Mouse (Mus musculus): ENCODE data around the gene Abhd15.
A peak's percentile ranks its signal among the peaks of the same experiment; 100 is the strongest.
"Not testable (repeated sequence)": the region's sequence is repeated elsewhere in the genome, so short reads cannot be mapped to it uniquely, and the experiment has no call there.

Gene Abhd15

DNA sequence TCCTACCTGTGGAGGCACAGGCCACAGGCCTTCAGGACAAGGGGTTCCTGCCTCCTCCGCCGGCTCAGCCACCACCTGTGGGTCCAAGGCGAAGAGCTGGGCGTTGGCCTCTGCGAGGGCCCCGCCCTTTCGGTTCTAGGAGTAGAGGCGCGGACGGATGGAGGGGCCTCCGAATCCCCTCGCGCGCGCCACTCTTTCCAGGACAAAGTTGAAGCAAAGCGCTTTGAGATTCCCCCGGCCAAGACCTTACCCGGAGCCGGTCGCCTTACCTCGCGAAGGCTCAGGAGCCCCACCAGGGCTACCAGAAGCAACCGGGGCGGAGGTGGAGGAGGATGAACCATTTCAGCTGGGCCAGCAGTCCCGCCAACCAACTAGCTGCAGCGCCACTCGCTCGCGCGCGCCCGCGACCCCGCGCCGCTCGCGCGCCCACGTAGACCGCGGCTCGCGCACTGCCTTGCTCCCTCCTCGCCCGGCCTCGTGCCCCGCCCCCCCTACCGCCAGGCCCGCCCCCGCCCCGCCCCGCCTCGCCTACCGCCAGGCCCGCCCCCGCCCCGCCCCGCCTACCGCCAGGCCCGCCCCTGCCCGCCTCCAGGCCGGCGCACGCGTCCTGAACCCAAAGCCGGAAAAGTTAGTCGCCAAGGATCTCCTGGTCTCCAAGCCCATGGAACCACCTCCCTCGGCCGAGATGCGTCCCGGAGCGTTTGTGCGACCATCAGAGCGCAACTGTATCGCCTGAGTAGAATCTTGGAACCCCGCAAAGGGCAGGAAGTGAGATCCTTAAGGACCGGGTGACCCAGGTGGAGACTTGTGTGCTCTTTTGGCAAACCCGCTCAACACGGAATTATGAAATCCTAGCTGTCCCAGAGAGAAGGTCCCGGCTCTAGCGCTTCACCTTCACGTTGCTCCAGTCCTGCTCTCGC is 1.8 kb upstream of the Abhd15 start:
- DNase-seq (ENCODE audit: low read depth), result peak; percentile 93

DNA sequence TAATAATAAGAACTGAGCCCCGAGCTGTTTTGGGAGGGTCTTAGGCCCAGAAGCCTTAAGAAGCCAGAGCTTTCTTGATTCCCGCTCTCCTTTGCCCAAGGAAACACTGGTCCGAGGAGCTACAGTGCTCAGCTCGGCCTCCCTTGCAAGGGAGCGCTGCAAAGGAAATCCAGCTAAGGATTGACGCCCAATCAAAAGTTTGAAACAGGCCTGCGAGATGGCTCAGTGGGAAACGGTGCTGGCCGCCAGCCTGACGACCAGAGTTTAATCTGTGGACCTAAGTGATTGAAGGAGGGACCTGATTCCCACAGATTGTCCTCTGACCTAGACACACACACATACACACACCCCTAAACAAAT is 1.1 kb upstream of the Abhd15 start:
- no peak for DNase-seq (ENCODE audit: low read depth)

DNA sequence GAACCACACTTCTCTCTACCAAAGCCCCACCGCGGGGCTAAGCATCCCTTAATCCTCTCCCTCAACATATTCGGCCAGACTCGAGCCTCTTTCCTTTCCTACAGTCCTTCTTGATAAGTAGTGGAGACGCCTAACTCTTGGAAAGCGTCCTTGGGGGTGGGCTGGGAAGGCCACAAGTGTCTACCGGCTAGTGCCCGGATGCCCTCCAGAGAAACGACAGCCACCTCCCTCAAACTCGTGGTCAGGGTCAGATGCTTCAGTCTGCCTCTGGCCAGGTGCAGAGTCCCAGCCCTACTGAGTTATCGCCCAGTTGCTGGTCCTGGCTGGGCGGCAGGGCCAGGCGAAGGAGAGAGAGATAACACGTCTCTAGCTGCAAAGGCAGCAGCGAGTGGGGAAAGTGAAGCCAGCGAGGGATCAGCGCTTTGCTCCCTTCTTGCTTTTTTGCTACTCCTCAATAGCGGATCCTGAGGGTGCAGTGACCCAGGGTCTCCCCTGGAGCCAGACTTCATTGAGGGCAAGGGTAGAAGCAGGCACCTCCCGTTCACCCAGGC is 565 bp upstream of the Abhd15 start:
- peak; percentile 59 for DNase-seq (ENCODE audit: low read depth)

DNA sequence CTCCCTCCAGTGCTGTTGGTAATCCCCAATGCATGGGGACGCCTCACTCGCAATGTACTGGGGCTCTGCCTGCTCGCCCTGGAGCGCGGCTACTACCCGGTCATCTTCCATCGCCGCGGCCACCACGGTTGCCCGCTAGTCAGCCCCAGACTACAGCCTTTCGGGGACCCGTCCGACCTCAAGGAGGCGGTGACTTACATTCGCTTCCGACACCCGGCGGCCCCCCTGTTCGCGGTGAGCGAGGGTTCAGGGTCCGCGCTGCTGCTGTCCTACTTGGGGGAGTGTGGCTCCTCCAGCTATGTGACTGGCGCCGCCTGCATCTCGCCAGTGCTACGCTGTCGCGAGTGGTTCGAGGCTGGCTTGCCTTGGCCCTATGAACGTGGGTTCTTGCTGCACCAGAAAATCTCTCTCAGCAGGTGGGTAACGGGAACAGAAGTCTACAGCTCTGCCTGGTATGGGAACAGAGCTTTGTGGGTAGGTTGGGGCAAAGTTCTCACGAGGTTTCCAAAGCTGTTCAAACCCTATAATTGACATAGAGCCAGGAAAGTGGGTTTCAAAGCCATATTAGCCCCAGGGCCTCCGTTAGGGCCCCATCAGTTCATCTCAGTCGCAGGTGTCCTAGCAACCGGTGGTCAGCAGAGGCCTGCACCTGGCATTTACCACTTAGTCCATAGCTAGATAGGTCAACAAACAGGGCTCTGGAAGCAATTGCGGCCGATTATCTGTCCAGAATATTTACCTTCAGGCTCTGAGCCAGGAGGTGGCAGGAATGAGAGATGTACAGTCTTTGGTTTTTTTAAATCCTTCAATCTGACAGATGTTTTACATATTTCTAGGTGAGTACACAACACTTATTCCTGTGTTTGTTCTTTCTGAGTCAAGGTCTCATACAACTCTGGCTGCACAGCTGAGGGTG is 974 bp downstream of the Abhd15 start, which contains the start of gene Trp53i13:
Gene Trp53i13, minus strand, starts transcription at position 344 of the 916 bp plus-strand sequence.
- DNase-seq (ENCODE audit: low read depth), result no peak

DNA sequence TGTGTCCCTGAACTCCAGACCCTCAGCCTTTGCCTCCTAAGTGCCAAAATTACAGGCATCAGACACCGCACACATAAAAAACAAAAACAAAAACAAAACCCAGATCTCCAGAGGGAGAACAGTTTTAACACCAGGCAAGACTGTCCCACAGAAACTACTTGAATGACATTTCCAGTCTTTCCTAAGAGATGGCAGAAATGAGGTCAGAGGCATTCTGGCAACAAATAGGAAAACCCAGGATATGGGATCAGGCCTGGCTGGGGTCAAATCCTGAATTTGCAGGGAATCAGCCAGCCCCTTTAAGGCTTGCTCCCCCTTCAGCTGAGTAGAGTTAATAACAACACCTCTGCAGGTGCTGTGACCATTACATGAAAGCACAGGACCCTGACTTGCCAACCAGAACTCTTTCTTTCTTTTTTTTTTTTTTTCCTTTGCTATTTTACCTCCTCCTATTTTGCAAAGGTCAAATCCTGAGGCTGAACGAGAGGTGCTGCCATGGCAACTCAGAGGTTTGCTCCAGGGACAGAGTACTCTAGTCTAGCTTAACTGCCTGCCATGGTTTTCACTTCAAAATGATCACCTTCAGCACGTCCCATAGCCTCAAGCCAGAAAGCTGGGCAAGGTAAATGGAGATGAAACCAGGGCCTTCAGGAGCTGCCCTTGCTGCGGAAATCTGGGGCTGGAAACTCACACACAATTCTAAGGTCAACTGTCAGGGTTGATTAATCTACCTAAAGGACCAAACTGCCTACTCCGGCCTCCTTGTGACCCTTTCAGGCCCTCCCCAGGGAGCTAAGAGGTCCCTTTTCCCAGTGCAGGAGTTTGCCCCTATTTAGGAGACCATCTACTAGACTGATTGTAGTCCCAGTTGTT is 1.9 kb downstream of the Abhd15 start:
- no peak for DNase-seq (ENCODE audit: low read depth)

DNA sequence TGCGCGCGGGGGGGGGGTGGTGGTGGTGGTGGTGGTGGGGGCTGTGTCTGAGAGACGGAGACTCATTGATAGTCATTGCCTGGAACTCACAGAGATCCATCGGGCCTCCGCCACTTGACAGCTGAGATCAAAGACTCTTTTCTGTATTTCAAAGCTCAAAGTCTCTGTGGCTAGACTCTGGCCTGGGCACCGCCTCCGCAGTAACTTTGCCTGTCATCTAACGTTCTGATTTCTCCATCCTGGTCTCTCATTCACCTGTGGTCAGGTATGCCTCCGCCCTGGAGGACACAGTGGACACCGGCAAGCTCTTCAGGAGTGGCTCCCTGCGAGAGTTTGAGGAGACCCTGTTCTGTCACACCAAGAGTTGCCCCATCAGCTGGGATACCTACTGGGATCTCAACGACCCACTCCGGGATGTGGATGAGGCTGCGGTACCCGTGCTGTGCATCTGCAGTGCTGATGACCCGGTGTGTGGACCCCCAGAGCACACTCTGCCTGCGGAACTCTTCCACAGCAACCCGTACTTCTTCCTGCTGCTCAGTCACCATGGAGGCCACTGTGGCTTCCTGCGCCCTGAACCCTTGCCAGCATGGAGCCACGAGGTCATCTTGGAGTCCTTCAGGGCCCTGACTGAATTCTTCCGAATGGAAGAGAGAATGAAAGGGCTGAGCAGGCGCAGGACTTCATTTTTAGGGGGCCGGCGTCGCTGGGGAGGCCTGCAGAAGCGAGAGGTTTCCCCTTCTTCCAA is 3.3 kb downstream of the Abhd15 start:
- DNase-seq (ENCODE audit: low read depth), result peak; percentile 51

DNA sequence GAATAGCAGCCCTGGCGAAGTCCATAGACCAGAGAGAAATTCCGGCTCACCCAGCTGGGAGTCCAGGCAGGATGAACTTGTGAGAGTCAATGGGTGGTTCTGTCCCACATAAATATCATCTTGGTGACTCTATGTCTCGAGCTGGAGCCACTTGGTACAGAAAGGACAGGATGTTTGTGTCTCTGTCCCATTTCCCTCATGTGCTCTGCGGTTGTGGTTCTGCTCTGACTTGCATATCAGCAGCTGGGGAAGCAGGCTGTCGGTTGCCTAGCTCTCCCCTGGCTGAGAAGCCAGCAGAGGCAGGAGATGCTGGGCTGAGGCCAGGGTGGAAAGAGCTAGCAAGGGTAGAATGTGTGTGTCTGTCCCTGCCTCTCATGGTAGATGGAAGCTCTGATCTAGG is 4.1 kb downstream of the Abhd15 start, which contains the start of gene Gm10392:
Gene Gm10392, minus strand, starts transcription at position 156 of the 400 bp plus-strand sequence.
- peak; percentile 84 for DNase-seq (ENCODE audit: low read depth)

DNA sequence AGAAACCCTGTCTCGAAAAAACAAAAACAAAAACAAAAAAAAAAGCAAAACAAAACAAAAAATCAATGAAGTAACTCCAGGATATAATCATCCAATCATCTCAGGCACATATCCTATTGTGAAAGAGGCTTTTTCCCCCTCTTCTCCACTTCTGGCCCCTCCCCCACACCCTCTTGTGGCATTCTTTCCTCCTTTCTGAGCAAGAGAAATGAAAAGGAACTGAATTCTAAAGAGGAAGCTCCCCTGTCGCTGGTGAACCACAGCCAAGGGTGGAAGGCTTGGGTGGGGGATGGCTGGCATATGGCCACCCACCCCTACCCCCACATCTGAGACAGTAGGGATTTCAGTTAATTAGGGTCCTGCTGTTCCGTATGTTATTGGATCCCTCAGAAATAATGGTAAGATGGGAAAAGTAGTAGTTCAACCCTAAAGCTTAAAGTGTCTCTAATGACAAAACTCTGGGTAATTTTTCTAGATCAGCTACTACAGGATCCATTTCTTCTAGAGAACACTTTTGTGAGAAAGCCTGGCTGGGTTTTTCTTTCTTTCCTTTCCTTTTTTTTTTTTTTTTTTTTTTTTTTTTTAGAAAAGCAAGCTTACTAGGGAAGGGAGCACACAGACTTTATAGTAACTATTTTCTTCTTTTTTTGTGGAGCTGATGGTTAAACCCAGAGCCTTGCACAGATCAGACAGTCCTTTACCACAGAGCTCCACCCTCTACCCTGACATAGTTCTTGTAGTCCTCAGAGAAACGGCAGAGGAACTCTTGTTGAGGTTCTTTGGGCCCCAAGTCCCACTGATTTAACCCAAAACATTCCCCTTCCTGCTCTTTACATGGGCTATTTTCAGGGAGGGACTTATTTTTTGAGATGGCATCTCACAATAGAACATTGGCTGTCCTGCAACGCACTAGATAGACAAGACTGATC is 5.9 kb downstream of the Abhd15 start:
- peak; percentile 34 for DNase-seq (ENCODE audit: low read depth)

DNA sequence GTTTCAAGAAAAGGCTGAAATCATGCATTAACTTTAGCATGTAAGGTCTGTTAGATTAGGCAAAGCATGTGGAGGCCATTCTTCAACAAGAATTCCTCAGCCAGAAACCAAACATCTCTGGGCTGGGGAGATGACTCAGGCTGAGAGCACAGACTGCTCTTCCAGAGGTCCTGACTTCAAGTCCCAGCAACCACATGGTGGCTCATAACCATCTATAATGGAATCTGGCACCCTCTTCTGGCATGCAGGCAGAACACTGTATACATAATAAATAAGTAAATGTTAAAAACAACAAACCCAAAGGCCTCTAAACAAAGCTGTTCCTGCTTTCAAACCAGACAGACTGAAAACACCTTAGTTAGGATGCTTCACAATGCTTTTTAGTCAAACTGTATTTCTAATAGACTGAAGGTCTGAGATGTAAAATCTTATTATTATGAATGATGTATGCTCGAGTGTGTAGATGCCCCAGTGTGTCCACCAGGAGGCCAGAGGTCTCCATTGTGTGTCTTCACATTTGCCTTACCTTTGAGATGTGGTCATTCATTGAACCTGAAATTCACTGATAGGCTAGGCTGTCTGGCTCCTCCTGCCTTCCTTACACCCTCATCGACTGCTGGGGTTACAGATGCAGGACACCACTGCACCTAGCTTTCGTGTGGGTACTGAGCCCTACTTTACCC is 11.0 kb downstream of the Abhd15 start:
- no peak for DNase-seq (ENCODE audit: low read depth)

DNA sequence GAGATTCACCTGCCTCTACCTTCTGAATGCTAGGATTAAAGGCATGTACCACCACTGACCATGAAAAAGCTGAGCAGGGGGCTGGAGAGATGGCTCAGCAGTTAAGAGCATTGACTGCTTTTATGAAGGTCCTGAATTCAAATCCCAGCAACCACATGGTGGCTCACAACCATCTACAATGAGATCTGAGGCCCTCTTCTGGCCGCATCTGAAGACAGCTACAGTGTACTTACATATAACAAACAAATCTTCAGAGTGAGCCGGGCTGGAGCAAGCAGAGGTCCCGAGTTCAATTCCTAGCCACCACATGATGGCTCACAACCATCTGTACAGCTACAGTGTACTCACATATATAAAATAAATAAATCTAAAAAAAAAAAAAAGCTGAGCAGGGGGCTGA is 13.5 kb downstream of the Abhd15 start:
- not testable (repeated sequence) for DNase-seq (ENCODE audit: low read depth)

DNA sequence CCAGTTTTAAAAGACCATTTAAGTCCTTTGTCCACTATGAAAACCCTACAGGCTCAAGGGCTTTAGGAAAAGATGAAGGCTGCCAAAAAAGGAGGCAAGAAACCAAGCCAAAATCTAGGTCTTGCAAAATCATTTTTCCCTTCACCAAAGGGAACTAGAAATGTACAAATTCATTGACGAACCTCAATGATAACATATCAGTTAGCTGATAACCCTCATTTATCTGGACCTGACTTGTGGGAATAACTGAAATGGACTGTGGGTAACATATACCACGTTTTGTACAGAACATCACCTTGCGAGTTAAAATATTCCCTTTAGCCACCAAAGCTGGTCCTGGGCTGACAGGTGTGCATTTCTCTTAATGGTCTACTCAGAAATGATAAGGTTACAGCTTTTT is 14.7 kb downstream of the Abhd15 start:
- no peak for DNase-seq (ENCODE audit: low read depth)

DNA sequence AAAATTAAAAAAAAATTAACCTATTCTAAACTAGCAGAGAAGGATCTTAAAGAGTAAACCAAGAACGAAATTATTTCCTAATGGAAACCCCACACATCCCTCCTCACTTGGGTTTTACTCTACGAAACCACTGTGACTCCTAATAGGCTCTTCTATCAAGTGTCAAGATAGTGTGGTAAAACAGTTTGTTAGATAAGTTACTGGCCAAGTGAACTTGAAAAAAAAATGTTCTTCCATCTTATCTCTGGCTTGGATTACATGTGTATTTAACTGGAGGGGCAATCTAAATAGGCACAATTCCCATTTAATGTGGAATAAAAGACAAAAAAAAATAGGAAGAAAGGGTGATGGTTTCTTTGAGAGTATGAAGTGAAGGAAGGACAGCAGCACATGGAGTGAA is 15.9 kb downstream of the Abhd15 start:
- no peak for DNase-seq (ENCODE audit: low read depth)

DNA sequence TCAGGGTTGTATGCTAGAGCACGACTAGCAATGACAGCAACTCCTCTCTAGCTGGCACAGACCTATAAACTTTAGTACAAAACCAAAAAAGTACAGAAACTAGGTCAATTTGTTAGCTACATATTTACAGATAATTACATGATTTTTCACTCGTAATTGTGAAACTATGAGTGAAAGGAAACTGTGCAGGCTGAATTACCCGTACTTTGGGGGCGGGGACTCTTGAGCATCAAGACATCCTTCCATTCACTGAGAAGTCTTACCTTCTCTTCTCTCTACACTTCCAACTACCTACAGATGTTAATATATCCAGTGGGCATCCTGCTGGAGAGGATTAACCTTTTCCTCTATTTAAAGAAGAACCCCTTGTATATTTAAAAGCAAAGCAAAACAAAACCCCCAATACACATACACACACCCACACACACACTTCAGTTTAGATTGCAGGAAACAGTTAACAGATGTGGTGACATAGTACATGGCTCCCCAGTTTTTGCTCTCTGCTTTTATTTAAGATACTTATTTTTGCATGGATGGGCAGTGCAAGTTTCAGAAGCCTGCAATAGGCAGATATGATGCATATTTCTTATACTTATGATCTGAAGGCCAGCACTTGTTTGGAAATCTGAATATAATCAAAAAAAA is 17.4 kb downstream of the Abhd15 start:
- peak; percentile 71 for DNase-seq (ENCODE audit: low read depth)

DNA sequence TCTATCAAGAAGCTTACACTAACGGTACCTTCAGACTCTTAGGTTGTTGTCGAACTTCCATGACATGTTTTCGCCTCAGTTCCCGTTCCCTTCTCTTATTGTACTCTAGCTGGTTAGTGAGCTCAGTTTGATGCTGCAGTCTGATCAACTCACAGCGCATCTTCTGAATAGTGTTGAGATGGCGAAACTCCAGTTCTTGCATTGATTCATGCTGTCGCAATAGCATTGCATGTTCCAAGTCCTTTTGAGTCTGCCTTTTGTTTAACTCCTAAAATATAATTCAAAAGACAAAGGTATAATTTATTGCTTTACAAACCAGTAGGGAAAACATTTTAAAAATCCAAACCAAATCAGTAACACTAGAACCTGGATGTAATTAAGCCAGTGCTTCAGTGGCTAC is 30.3 kb downstream of the Abhd15 start:
- no peak for DNase-seq (ENCODE audit: low read depth)

DNA sequence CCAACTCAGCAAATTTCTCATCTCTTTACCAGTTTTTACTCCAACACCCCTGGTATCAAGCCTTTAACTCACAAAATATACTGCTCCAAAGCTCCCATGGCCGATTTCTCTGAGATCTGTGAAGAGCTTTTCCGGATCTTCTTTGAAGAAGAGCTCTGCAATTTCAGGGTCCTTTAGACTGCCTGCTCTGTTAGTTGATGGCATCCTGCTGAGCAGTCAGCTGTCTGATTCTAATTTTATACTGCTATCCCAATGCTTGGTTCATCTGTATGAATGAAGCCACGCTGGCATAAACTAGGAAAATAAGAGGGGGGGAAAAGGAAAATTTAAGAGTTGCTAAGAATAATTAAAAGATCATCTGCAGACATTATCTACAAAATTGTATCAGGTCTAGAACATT is 70.3 kb downstream of the Abhd15 start:
- DNase-seq (ENCODE audit: low read depth), result no peak
